Mouse (Mus musculus) heart, postnatal 0 days (tissue): ENCODE data around the gene Klf17. TPM values are rescaled to one million over a fixed set of nuclear protein-coding genes. Genes with fewer than 3 reads are reported as not detected.

Source experiments
- ATAC-seq: fragments of 200-750 bp; cut with Nextera tagmentation; 2 replicates; pipeline ENCODE4 v1.8.0; 2017; ENCODE audit warnings: low read depth, moderate number of reproducible peaks, moderate library complexity; ENCODE audit not compliant: insufficient read depth
- DNase-seq: peaks from one replicate; pipeline ENCODE4 v3.0.0-alpha.2; 2016; ENCODE audit warnings: low spot score
- H3K27ac ChIP-seq: fragments of 300-500 bp; sonication (generic); 2 replicates; pipeline ENCODE4 v1.5.1; 2014; ENCODE audit warnings: low read depth, mild to moderate bottlenecking
- H3K27me3 ChIP-seq: fragments of 300-500 bp; sonication (generic); 2 replicates; pipeline ENCODE4 v1.6.1; 2014; ENCODE audit warnings: low read length, mixed read lengths; ENCODE audit not compliant: control insufficient read depth, insufficient read depth
- H3K36me3 ChIP-seq: fragments of 300-500 bp; sonication (generic); replicated peaks from 2 replicates; pipeline ENCODE4 v1.6.1; 2014; ENCODE audit warnings: low read length, mixed read lengths; ENCODE audit not compliant: control insufficient read depth, insufficient read depth
- H3K4me1 ChIP-seq: fragments of 300-500 bp; sonication (generic); 2 replicates; pipeline ENCODE4 v1.6.1; 2014; ENCODE audit warnings: antibody characterized with exemption; ENCODE audit not compliant: control insufficient read depth, insufficient read depth
- H3K4me2 ChIP-seq: fragments of 300-500 bp; sonication (generic); 2 replicates; pipeline ENCODE4 v1.6.1; 2014; ENCODE audit warnings: low read depth, mild to moderate bottlenecking, low read length, moderate library complexity
- H3K4me3 ChIP-seq: fragments of 300-500 bp; sonication (generic); 2 replicates; pipeline ENCODE4 v1.5.1; 2014; ENCODE audit warnings: low read depth, low read length
- H3K9ac ChIP-seq: fragments of 300-500 bp; sonication (generic); replicated peaks from 2 replicates; pipeline ENCODE4 v1.6.1; 2014; ENCODE audit warnings: low read depth, low read length, mixed read lengths
- H3K9me3 ChIP-seq: fragments of 300-500 bp; sonication (generic); replicated peaks from 2 replicates; pipeline ENCODE4 v1.6.1; 2016; ENCODE audit warnings: low read length; ENCODE audit not compliant: control insufficient read depth
- CTCF ChIP-seq: IDR thresholded peaks from 2 replicates; pipeline ENCODE4 v1.5.1; 2016; ENCODE audit warnings: antibody characterized with exemption, control low read depth, low read depth
- EP300 ChIP-seq: IDR thresholded peaks from 2 replicates; pipeline ENCODE4 v1.6.1; 2016; ENCODE audit warnings: antibody characterized with exemption, low read depth
- WGBS: fragments of 180-500 bp; shearing (Covaris S2); extraction: QIAGEN DNeasy Blood & Tissue Kit; methylation state at CpG from one replicate; pipeline ENCODE4 v1.1.7; 2014; 5-methylcytosine and 5-hydroxymethylcytosine counted together
- polyA plus RNA-seq: library from polyadenylated mRNA; unstranded; fragments of >200 nt; fragmentation: Nextera tagmentation; extraction: Ambion mirVana; gene quantifications from 2 replicates; pipeline ENCODE4 v1.2.1, GENCODE M21; 2015
- total RNA-seq: library from RNA; depleted of rRNA; stranded (reverse); fragments of >200 nt; gene quantifications from 2 replicates; pipeline ENCODE4 v1.2.3, GENCODE M21; 2014; ENCODE audit warnings: low replicate concordance

The Klf17 gene
- total and polyA plus RNA-seq, 2 experiments from 2014 or later: not detected

GRCm38 (mm10) chr4:117737559-117737958, 27.9 kb downstream of the Klf17 start:
- 43% methylated on average over 8 of the region's 8 CpGs for WGBS
- no peak overlapping the region for H3K4me3 ChIP-seq
- H3K4me1 ChIP-seq: no peaks in the 10 kb centered on the region
- no peak overlapping the region for H3K9ac ChIP-seq
- no peaks in the 10 kb centered on the region for H3K36me3 ChIP-seq
- H3K27me3 ChIP-seq: no peaks in the 10 kb centered on the region
- no peak overlapping the region for H3K4me2 ChIP-seq
- no peak overlapping the region for H3K27ac ChIP-seq
- TF ChIP-seq EP300 (no peak), CTCF (peak; percentile 12; the same call in 1 of the 2 replicates)
- ATAC-seq (no peak), DNase-seq (no peak)
- no peaks in the 10 kb centered on the region for H3K9me3 ChIP-seq

GRCm38 (mm10) chr4:117731926-117732325, 33.5 kb downstream of the Klf17 start:
- ATAC-seq (no peak), DNase-seq (no peak)
- WGBS: 71% methylated on average over 3 of the region's 3 CpGs
- Histone ChIP-seq H3K4me1 (no peaks in the 10 kb centered on the region), H3K9ac (no peak overlapping the region), H3K9me3 (no peaks in the 10 kb centered on the region), H3K27ac (no peak overlapping the region), H3K27me3 (no peaks in the 10 kb centered on the region), H3K36me3 (no peaks in the 10 kb centered on the region), H3K4me2 (no peak overlapping the region), H3K4me3 (no peak overlapping the region)
- TF ChIP-seq EP300: no peak
- no peak for TF ChIP-seq CTCF

- Histone ChIP-seq H3K27me3 (no peaks in the 10 kb centered on the region), H3K4me2 (no peak within 1 kb of the TSS), H3K27ac (no peak within 1 kb of the TSS), H3K36me3 (no peaks in the 10 kb centered on the region), H3K9me3 (no peaks in the 10 kb centered on the region), H3K4me1 (no peaks in the 10 kb centered on the region), H3K4me3 (no peak within 1 kb of the TSS), H3K9ac (no peak within 1 kb of the TSS)
- TF ChIP-seq EP300: no peak
- TF ChIP-seq CTCF: no peak
- 92% methylated on average over 1 of the region's 1 CpGs for WGBS
- ATAC-seq: no peak
- no peak for DNase-seq
Measured at GRCm38 (mm10) chr4:117724112-117724511, 41.3 kb downstream of the Klf17 start, which contains the start of gene Gm12845. TSS of gene Gm12845 (plus strand) at chr4:117724412.

- Histone ChIP-seq H3K27me3 (no peaks in the 10 kb centered on the region), H3K9me3 (no peaks in the 10 kb centered on the region), H3K9ac (no peak overlapping the region), H3K27ac (no peak overlapping the region), H3K4me1 (no peaks in the 10 kb centered on the region), H3K4me2 (no peak overlapping the region), H3K4me3 (no peak overlapping the region), H3K36me3 (no peaks in the 10 kb centered on the region)
- no peak for DNase-seq
- no peak for TF ChIP-seq CTCF
- TF ChIP-seq EP300: no peak
- 54% methylated on average over 6 of the region's 6 CpGs for WGBS
- ATAC-seq: no peak
Measured at GRCm38 (mm10) chr4:117713303-117714098, 51.9 kb downstream of the Klf17 start.

GRCm38 (mm10) chr4:117712314-117712713, 53.1 kb downstream of the Klf17 start:
- H3K36me3 ChIP-seq: no peaks in the 10 kb centered on the region
- DNase-seq (no peak), ATAC-seq (no peak)
- no peaks in the 10 kb centered on the region for H3K9me3 ChIP-seq
- TF ChIP-seq CTCF (no peak), EP300 (no peak)
- H3K27me3 ChIP-seq: no peaks in the 10 kb centered on the region
- H3K9ac ChIP-seq: no peak overlapping the region
- no peak overlapping the region for H3K4me3 ChIP-seq
- WGBS: 64% methylated on average over 3 of the region's 3 CpGs
- no peak overlapping the region for H3K4me2 ChIP-seq
- H3K27ac ChIP-seq: no peak overlapping the region
- H3K4me1 ChIP-seq: no peaks in the 10 kb centered on the region
